Mouse (Mus musculus) left cerebral cortex, adult 9 months (tissue): ENCODE measurements around the gene Ift122.
"Not testable (repeated sequence)": the region's sequence is repeated elsewhere in the genome, so short reads cannot be mapped to it uniquely, and the experiment has no call there.

Experiments used
- DNase-seq, 2 experiments: peaks; one replicate each; pipeline ENCODE4 v3.0.0; 2022; ENCODE audit warnings: low spot score in 2 of 2

Gene Ift122

GRCm38 (mm10) chr6:115853091-115853813 is at the start of gene Ift122, which contains the start of gene Mbd4:
Gene Ift122 (plus strand): TSS chr6:115853470.
Gene Mbd4 (minus strand): TSS chr6:115853371.
- peak; percentile 98 to 99 for DNase-seq

GRCm38 (mm10) chr6:115803541-115804382 is 49.5 kb upstream of the Ift122 start:
- peak in 1 of 2 experiments; percentile 86 for DNase-seq

- no peak for DNase-seq
Measured at GRCm38 (mm10) chr6:115804432-115805192, 48.7 kb upstream of the Ift122 start.

GRCm38 (mm10) chr6:115807464-115808195 is 45.6 kb upstream of the Ift122 start:
- no peak for DNase-seq

GRCm38 (mm10) chr6:115808196-115808487 is 45.1 kb upstream of the Ift122 start:
- no peak for DNase-seq

GRCm38 (mm10) chr6:115808488-115809231 is 44.6 kb upstream of the Ift122 start, which contains the start of gene Rpl32:
Gene Rpl32 (minus strand): TSS chr6:115808747.
- DNase-seq, result peak; percentile 65 to 86

GRCm38 (mm10) chr6:115811606-115812005 is 41.7 kb upstream of the Ift122 start:
- DNase-seq, result no peak

GRCm38 (mm10) chr6:115814104-115814503 is 39.2 kb upstream of the Ift122 start:
- DNase-seq, result peak in 1 of 2 experiments; percentile 56

- DNase-seq, result no peak
Measured at GRCm38 (mm10) chr6:115815041-115815440, 38.2 kb upstream of the Ift122 start.

GRCm38 (mm10) chr6:115818129-115818528 is 35.1 kb upstream of the Ift122 start:
- no peak for DNase-seq

- DNase-seq, result no peak
Measured at GRCm38 (mm10) chr6:115821216-115821993, 31.9 kb upstream of the Ift122 start.

GRCm38 (mm10) chr6:115823850-115824464 is 29.3 kb upstream of the Ift122 start:
- DNase-seq, result not testable (repeated sequence)

- DNase-seq, result no peak
Measured at GRCm38 (mm10) chr6:115830779-115831601, 22.3 kb upstream of the Ift122 start.

GRCm38 (mm10) chr6:115832152-115832850 is 21.0 kb upstream of the Ift122 start:
- DNase-seq, result no peak

GRCm38 (mm10) chr6:115833861-115834260 is 19.4 kb upstream of the Ift122 start:
- no peak for DNase-seq

- peak; percentile 72 to 86 for DNase-seq
Measured at GRCm38 (mm10) chr6:115838161-115838597, 15.1 kb upstream of the Ift122 start, which contains the start of gene Efcab12. Gene Efcab12 (minus strand): TSS chr6:115838412.

- no peak for DNase-seq
Measured at GRCm38 (mm10) chr6:115838745-115839144, 14.5 kb upstream of the Ift122 start.

- no peak for DNase-seq
Measured at GRCm38 (mm10) chr6:115845006-115845405, 8.3 kb upstream of the Ift122 start.
